Mouse (Mus musculus): ENCODE data around the gene Gjb5.

DNA sequence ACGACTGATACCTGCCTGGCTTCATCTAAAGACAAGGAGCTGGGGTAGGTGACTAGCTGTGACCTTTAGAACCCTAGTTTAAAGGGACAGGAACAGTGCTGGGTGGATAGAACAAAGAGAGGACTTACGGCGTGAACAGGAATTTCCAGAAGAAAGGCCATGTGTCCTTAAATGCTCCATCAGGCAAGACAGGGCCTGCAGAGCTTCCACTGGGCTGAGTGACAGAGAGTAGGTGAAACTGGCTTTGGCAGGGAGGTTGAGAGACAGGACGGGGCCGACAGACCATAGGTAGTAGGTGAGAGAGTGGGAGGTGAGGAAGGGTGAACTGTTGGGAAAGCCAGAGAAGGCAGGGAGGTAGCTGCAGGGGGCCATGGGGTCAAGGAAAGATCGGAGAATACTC, 16.6 kb downstream of the Gjb5 start:
- no peak for TF ChIP-seq CTCF (IDR thresholded peaks at IDR 0.05; ENCODE audit: extremely low read depth, insufficient read length, insufficient replicate concordance, low read depth, low read length)
- TF ChIP-seq POLR2A (IDR thresholded peaks at IDR 0.05; ENCODE audit: low read depth, low read length): no peak

Data from small intestine, adult 2 months (tissue).